Mouse (Mus musculus) bone marrow, adult 2 months (tissue): ENCODE measurements around the gene Gm11172.

Experiments
- CTCF ChIP-seq: fragments of 200-500 bp; IDR thresholded peaks from 2 replicates; pipeline ENCODE4 v1.5.1; 2011; ENCODE audit warnings: low read length, control low read depth; ENCODE audit not compliant: control insufficient read depth, insufficient read depth
- POLR2A ChIP-seq: fragments of 200-500 bp; IDR thresholded peaks from 2 replicates; pipeline ENCODE4 v1.6.1; 2011; ENCODE audit warnings: low read depth, mild to moderate bottlenecking, control low read depth, low read length, borderline replicate concordance; ENCODE audit not compliant: control insufficient read depth

DNA sequence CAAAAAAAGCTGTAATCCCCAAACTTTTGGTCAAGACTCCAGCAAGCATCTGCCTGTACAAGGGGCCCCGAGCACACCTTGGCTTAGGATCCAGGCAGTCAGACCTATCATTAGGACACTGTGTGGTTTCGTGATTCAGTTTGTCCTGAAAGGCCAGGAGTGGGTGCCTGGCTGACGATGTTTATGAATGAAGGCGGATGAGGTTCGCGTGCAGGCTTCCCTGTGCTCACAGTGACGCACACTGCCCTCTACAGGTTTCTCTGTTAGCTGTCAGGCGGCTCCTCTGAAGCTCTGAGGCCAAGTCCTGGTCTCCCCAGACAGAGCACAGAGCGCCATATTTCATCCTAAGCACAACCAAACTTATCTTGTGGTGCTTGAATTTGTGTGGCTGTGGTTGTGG is 26.4 kb upstream of the Gm11172 start:
- TF ChIP-seq POLR2A (no peak), CTCF (peak; percentile 94)
